Mouse (Mus musculus): Measurements from ENCODE around the gene Susd1. TPM values are rescaled to one million over a fixed set of nuclear protein-coding genes. Genes with fewer than 3 reads are reported as not detected.

Gene Susd1
- polyA plus RNA-seq, 1 experiment from 2014 or later, result 2.1 TPM

DNA sequence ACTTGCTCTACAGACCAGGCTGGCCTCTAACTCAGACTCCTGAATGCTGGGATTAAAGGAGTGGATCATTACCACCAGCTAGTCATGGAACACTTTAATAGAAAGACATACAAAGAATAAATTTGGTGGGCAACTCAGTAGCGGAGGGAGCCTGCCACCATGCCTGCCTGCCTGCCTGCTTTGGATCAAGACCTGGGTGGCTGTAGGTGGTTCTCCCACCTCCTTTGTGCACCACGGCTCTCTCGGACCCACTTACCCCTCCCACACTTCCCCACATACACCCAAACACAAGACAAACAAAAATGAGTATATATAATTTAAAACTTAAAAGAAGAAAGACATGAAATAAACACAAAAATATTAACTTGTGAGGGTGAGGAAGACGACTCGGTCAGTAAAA lies 18.7 kb upstream of the Susd1 start:
- Histone ChIP-seq H3K4me1 (ENCODE audit: control insufficient read depth, insufficient read depth, low read length) (peaks cover 7% of the 10 kb centered on the region; the same call in 1 of the 2 replicates), H3K36me3 (ENCODE audit: control insufficient read depth, insufficient read depth, low read length) (no peaks in the 10 kb centered on the region), H3K27me3 (replicated peaks; ENCODE audit: control insufficient read depth, insufficient read depth, low read length) (no peaks in the 10 kb centered on the region), H3K4me2 (ENCODE audit: low read depth, low read length) (no peak overlapping the region), H3K9ac (ENCODE audit: low read depth, low read length) (no peak overlapping the region), H3K9me3 (ENCODE audit: control insufficient read depth, low read length) (no peaks in the 10 kb centered on the region), H3K4me3 (ENCODE audit: low read depth, low read length) (no peak overlapping the region), H3K27ac (replicated peaks; ENCODE audit: low read depth, low read length) (no peak overlapping the region)
- ATAC-seq (ENCODE audit: low read depth) (no peak), DNase-seq (ENCODE audit: low spot score) (no peak)
- 90% methylated on average over 5 of the region's 5 CpGs for whole genome bisulfite sequencing

DNA sequence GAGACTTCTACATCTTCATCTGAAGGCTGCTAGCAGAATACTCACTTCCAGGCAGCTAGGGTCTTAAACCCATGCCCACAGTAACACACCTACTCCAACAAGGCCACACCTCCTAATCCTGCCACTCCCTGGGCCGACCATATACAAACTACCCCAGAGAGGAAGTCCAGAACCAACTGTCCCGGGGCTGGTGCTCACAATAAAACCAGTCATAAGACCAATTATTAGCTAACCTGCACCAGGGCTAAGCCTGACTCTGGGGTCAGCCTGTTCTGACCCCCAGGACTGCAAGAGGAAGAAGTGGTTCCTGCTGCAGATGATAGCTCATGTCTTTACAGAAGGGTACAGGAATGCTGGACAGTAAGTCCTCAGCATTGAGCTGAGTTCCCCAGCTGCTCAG lies 17.0 kb upstream of the Susd1 start:
- Histone ChIP-seq H3K4me1 (ENCODE audit: control insufficient read depth, insufficient read depth, low read length) (peaks cover 7% of the 10 kb centered on the region; the same call in 1 of the 2 replicates), H3K4me3 (ENCODE audit: low read depth, low read length) (no peak overlapping the region), H3K4me2 (ENCODE audit: low read depth, low read length) (no peak overlapping the region), H3K9ac (ENCODE audit: low read depth, low read length) (no peak overlapping the region), H3K9me3 (ENCODE audit: control insufficient read depth, low read length) (no peaks in the 10 kb centered on the region), H3K27ac (replicated peaks; ENCODE audit: low read depth, low read length) (no peak overlapping the region), H3K27me3 (replicated peaks; ENCODE audit: control insufficient read depth, insufficient read depth, low read length) (no peaks in the 10 kb centered on the region), H3K36me3 (ENCODE audit: control insufficient read depth, insufficient read depth, low read length) (no peaks in the 10 kb centered on the region)
- no peak for DNase-seq (ENCODE audit: low spot score)
- no peak for ATAC-seq (ENCODE audit: low read depth)
- 40% methylated on average over 2 of the region's 2 CpGs for WGBS

DNA sequence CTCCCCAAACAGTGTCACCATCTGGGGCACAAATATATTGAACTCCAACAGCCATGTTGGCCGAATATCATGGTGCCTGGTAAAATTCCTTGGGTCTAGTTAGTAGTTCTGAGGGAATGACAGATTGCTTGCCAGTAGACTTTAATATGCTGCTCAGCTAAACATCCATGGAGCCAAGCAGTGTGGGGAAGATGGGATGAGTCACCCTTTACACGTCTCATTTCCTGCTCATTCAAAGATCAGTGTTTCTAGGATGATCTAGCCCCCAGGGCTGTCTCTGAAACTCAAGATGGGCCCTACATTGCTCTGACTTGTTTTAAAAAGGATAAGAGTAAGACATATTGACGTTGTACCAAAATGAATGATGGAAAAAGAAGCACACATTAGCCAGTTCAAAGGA lies 15.6 kb upstream of the Susd1 start:
- Histone ChIP-seq H3K4me3 (ENCODE audit: low read depth, low read length) (no peak overlapping the region), H3K27ac (replicated peaks; ENCODE audit: low read depth, low read length) (no peak overlapping the region), H3K36me3 (ENCODE audit: control insufficient read depth, insufficient read depth, low read length) (no peaks in the 10 kb centered on the region), H3K27me3 (replicated peaks; ENCODE audit: control insufficient read depth, insufficient read depth, low read length) (no peaks in the 10 kb centered on the region), H3K9ac (ENCODE audit: low read depth, low read length) (no peak overlapping the region), H3K4me1 (ENCODE audit: control insufficient read depth, insufficient read depth, low read length) (peaks cover 4% of the 10 kb centered on the region; the same call in 1 of the 2 replicates), H3K4me2 (ENCODE audit: low read depth, low read length) (no peak overlapping the region), H3K9me3 (ENCODE audit: control insufficient read depth, low read length) (no peaks in the 10 kb centered on the region)
- peak; percentile 63; the same call in 1 of the 2 replicates for ATAC-seq (ENCODE audit: low read depth)
- WGBS, result 43% methylated on average over 3 of the region's 3 CpGs
- DNase-seq (ENCODE audit: low spot score), result peak; percentile 59

DNA sequence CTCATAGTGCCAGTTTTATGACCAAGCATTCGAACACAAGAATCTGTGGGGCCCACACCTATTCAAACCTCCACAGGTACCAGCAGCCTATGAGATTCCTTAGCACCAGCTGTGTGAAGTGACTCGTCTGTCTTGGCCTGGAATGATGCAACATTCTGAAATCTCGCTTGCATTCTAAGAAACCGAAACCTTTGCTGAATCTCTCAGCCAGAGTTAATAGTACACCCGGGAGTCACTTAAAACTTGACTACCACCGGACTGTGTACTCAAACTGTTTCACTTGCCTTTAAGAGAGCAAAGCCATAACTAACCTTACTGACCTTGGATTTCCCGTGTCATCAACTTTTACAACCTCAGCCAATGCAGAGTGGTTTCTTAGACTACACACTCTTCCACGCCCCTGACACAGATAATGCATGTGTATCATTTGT lies 14.1 kb upstream of the Susd1 start:
- Histone ChIP-seq H3K36me3 (ENCODE audit: control insufficient read depth, insufficient read depth, low read length) (no peaks in the 10 kb centered on the region), H3K9me3 (ENCODE audit: control insufficient read depth, low read length) (no peaks in the 10 kb centered on the region), H3K4me3 (ENCODE audit: low read depth, low read length) (no peak overlapping the region), H3K27me3 (replicated peaks; ENCODE audit: control insufficient read depth, insufficient read depth, low read length) (no peaks in the 10 kb centered on the region), H3K4me2 (ENCODE audit: low read depth, low read length) (no peak overlapping the region), H3K4me1 (ENCODE audit: control insufficient read depth, insufficient read depth, low read length) (no peaks in the 10 kb centered on the region), H3K9ac (ENCODE audit: low read depth, low read length) (no peak overlapping the region), H3K27ac (replicated peaks; ENCODE audit: low read depth, low read length) (no peak overlapping the region)
- DNase-seq (ENCODE audit: low spot score) (no peak), ATAC-seq (ENCODE audit: low read depth) (no peak)
- 80% methylated on average over 8 of the region's 8 CpGs for WGBS

DNA sequence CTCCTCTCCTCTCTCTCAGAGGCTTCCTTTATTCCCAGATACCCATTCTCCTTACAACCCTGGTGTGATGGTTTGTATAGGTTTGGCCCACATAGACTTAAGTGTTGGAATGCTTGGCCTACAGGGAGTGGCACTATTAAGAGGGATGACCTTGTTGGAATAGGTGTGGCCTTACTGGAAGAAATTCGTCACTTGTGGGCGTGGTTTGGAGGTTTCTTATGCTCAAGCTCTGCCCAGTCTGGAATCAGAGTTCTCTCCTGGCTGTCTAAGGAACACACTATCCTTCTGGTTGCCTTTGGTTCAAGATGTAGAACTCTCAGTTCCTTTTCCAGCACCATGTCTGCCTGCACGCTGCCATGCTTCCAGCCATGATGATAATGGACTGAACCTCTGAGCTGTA lies 12.5 kb upstream of the Susd1 start:
- ATAC-seq (ENCODE audit: low read depth) (no peak), DNase-seq (ENCODE audit: low spot score) (no peak)
- no peak overlapping the region for H3K9ac ChIP-seq (ENCODE audit: low read depth, low read length)
- H3K27me3 ChIP-seq (replicated peaks; ENCODE audit: control insufficient read depth, insufficient read depth, low read length), result no peaks in the 10 kb centered on the region
- no peaks in the 10 kb centered on the region for H3K36me3 ChIP-seq (ENCODE audit: control insufficient read depth, insufficient read depth, low read length)
- no peak overlapping the region for H3K4me2 ChIP-seq (ENCODE audit: low read depth, low read length)
- no peaks in the 10 kb centered on the region for H3K4me1 ChIP-seq (ENCODE audit: control insufficient read depth, insufficient read depth, low read length)
- H3K4me3 ChIP-seq (ENCODE audit: low read depth, low read length), result no peak overlapping the region
- no peaks in the 10 kb centered on the region for H3K9me3 ChIP-seq (ENCODE audit: control insufficient read depth, low read length)
- WGBS, result 86% methylated on average over 3 of the region's 3 CpGs
- H3K27ac ChIP-seq (replicated peaks; ENCODE audit: low read depth, low read length), result no peak overlapping the region

DNA sequence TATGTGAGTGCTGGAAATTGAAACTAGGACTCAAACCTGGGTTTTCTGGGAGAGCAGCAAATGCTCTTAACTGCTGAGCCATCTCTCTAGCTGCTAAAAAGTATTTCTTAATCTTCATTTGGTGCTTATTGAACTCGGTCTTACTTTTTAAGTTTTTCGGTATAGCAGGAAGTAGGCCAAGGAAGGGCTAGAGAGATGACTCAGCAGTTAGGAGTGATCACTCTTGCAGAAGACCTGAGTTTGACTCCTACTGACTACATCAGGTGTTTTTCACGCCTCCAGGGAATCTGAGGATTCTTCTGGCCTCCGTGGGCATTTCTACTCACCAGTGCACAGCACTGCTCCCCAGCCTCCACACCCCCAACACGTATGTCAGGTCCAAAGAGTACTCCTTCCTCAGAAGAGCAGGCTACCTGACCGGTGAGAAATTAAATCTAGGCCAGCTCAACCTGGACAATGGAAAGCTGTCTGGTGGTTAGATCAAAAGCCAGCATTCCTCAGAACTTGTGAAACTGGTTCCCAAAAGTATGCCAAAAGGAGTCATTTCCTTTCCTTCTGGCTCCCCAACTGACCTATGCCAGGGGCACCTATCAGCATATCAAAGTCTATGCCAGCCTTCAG lies 11.9 kb upstream of the Susd1 start:
- ATAC-seq (ENCODE audit: low read depth), result no peak
- Histone ChIP-seq H3K36me3 (ENCODE audit: control insufficient read depth, insufficient read depth, low read length) (no peaks in the 10 kb centered on the region), H3K4me1 (ENCODE audit: control insufficient read depth, insufficient read depth, low read length) (no peaks in the 10 kb centered on the region), H3K27ac (replicated peaks; ENCODE audit: low read depth, low read length) (no peak overlapping the region), H3K9ac (ENCODE audit: low read depth, low read length) (no peak overlapping the region), H3K9me3 (ENCODE audit: control insufficient read depth, low read length) (no peaks in the 10 kb centered on the region), H3K4me3 (ENCODE audit: low read depth, low read length) (no peak overlapping the region), H3K27me3 (replicated peaks; ENCODE audit: control insufficient read depth, insufficient read depth, low read length) (no peaks in the 10 kb centered on the region), H3K4me2 (ENCODE audit: low read depth, low read length) (no peak overlapping the region)
- WGBS, result 80% methylated on average over 6 of the region's 6 CpGs
- DNase-seq (ENCODE audit: low spot score), result no peak

DNA sequence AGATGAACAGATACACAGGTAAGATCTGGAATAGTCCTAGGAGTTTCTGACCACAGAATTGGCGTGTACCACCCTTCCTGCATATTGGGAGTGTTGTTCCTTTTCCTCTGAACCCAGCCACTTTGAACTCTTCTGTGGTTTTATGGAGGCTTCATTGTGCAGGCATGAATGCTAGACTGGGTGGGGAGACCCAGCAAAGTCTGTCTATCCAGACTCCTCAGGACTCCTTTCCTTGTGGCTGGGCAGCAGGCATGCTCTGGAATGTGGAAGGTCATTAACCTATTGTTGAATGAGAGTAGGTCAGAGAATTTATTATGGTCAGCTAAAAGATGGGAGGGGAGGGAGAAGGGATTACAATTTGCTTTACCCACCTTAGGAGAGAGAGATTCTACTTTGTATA lies 8.9 kb upstream of the Susd1 start:
- DNase-seq (ENCODE audit: low spot score) (no peak), ATAC-seq (ENCODE audit: low read depth) (no peak)
- no peak overlapping the region for H3K4me3 ChIP-seq (ENCODE audit: low read depth, low read length)
- H3K27ac ChIP-seq (replicated peaks; ENCODE audit: low read depth, low read length), result no peak overlapping the region
- no peak overlapping the region for H3K9ac ChIP-seq (ENCODE audit: low read depth, low read length)
- H3K9me3 ChIP-seq (ENCODE audit: control insufficient read depth, low read length), result no peaks in the 10 kb centered on the region
- no peaks in the 10 kb centered on the region for H3K36me3 ChIP-seq (ENCODE audit: control insufficient read depth, insufficient read depth, low read length)
- H3K4me2 ChIP-seq (ENCODE audit: low read depth, low read length), result no peak overlapping the region
- WGBS, result 82% methylated on average over 1 of the region's 1 CpGs
- no peaks in the 10 kb centered on the region for H3K27me3 ChIP-seq (replicated peaks; ENCODE audit: control insufficient read depth, insufficient read depth, low read length)
- no peaks in the 10 kb centered on the region for H3K4me1 ChIP-seq (ENCODE audit: control insufficient read depth, insufficient read depth, low read length)

DNA sequence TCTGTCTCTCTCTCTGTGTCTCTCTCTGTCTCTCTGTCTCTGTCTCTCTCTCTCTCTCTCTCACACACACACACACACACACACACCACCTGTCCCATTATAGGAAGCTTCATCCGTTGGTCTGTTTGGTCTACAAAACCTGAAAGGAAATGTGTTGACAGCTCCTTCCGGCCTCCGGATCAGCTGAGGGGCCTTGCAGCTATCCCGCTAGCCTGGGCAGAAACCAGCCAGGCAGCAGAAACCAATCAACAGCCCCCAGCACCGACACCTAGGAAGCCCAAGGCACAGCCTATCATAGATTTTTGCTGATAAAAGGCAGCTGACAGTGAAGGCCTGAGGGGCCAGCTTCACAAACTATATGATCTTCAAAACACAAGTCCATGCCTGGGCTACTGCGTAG lies 7.1 kb upstream of the Susd1 start:
- H3K9ac ChIP-seq (ENCODE audit: low read depth, low read length), result no peak overlapping the region
- no peak overlapping the region for H3K4me3 ChIP-seq (ENCODE audit: low read depth, low read length)
- H3K27me3 ChIP-seq (replicated peaks; ENCODE audit: control insufficient read depth, insufficient read depth, low read length), result no peaks in the 10 kb centered on the region
- no peak overlapping the region for H3K4me2 ChIP-seq (ENCODE audit: low read depth, low read length)
- H3K9me3 ChIP-seq (ENCODE audit: control insufficient read depth, low read length), result no peaks in the 10 kb centered on the region
- 46% methylated on average over 6 of the region's 6 CpGs for WGBS
- DNase-seq (ENCODE audit: low spot score) (no peak), ATAC-seq (ENCODE audit: low read depth) (no peak)
- no peaks in the 10 kb centered on the region for H3K4me1 ChIP-seq (ENCODE audit: control insufficient read depth, insufficient read depth, low read length)
- H3K36me3 ChIP-seq (ENCODE audit: control insufficient read depth, insufficient read depth, low read length), result no peaks in the 10 kb centered on the region
- no peak overlapping the region for H3K27ac ChIP-seq (replicated peaks; ENCODE audit: low read depth, low read length)

DNA sequence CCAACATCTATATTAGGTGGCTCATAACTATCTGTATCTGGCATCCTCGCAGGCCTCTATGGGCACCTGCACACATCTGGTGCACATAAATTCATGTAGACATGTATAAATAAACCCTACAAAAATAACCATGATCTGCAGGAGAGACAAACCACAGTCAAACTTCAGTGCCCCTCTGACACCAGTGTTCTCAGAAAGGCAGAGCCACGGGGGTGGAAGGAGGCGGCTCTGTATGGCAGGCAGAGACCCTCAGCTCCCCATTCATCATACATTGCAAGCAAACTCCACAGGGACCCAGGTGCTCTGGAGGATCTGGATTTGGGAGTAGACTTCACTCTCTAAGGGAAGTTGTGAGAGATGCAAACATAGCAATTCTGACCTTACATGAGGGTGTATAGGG lies 6.6 kb upstream of the Susd1 start:
- H3K9ac ChIP-seq (ENCODE audit: low read depth, low read length), result no peak overlapping the region
- H3K27ac ChIP-seq (replicated peaks; ENCODE audit: low read depth, low read length), result no peak overlapping the region
- H3K4me2 ChIP-seq (ENCODE audit: low read depth, low read length), result no peak overlapping the region
- H3K4me1 ChIP-seq (ENCODE audit: control insufficient read depth, insufficient read depth, low read length), result no peaks in the 10 kb centered on the region
- H3K4me3 ChIP-seq (ENCODE audit: low read depth, low read length), result no peak overlapping the region
- no peaks in the 10 kb centered on the region for H3K36me3 ChIP-seq (ENCODE audit: control insufficient read depth, insufficient read depth, low read length)
- no peaks in the 10 kb centered on the region for H3K27me3 ChIP-seq (replicated peaks; ENCODE audit: control insufficient read depth, insufficient read depth, low read length)
- ATAC-seq (ENCODE audit: low read depth) (no peak), DNase-seq (ENCODE audit: low spot score) (no peak)
- H3K9me3 ChIP-seq (ENCODE audit: control insufficient read depth, low read length), result no peaks in the 10 kb centered on the region
- WGBS, result 87% methylated on average over 3 of the region's 3 CpGs
